In the genomic region with DNA sequence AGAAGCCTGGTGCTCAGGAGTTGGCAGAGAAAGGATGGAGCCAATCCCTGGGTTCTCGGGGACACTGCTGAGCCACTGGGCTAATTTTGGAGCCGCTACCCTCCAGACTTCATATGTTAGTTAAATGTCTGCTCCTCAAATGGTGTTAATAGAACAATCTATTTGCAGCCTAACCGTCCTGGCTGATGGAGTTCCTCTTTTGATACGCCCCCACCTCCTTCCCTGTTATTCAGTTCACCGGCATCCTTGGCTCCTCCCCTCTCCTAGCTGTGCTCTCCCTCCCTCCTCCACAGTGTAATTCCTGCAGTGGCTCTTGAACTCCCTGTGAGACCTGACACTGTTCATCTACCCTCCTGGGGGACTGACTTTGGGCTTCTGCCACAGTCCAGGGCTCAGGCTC, we compare ENCODE assay signal across 28 mouse cellular contexts. TPM values are rescaled to one million over a fixed set of nuclear protein-coding genes. Genes with fewer than 3 reads are reported as not detected.
A peak's percentile ranks its signal among the peaks of the same experiment; 100 is the strongest.
DNase-seq lines count a peak whose midpoint lies in the region; ATAC-seq and TF ChIP-seq lines count a peak whose summit lies in the region.
"Had no signal": no experiment of that assay in that cellular context is flagged by ENCODE, and none has a peak within 500 bp of the region (broad histone marks: within the 10 kb centered on the region; RNA-seq: fewer than 3 reads in every experiment).

No protein-coding gene starts in this region.

- no peak overlapping the region for H3K4me2 ChIP-seq in embryonic facial prominence, embryonic 13.5 days
- H3K4me2 ChIP-seq: embryonic facial prominence, embryonic 12.5 days; forebrain, embryonic 12.5 days; heart, embryonic 11.5 days; hindbrain, embryonic 13.5 days; intestine, embryonic 15.5 days had no signal

- 50% methylated on average over 5 of the region's 5 CpGs for WGBS in embryonic facial prominence, embryonic 13.5 days
- WGBS in embryonic facial prominence, embryonic 10.5 days, result 47% methylated on average over 5 of the region's 5 CpGs
- 41% methylated on average over 5 of the region's 5 CpGs for WGBS in kidney, adult 2 months

- no peak for TF ChIP-seq CTCF in kidney, adult 2 months (conservative IDR thresholded peaks at IDR 0.05; ENCODE audit: insufficient read depth, insufficient read length, low read depth, low read length)

- H3K4me3 ChIP-seq in embryonic facial prominence, embryonic 13.5 days, result no peak overlapping the region
- H3K4me3 ChIP-seq in embryonic facial prominence, embryonic 10.5 days, result no peak overlapping the region
- no peak overlapping the region for H3K4me3 ChIP-seq in kidney, adult 2 months (ENCODE audit: insufficient read depth, low read depth, low read length)
- H3K4me3 ChIP-seq: embryonic facial prominence, embryonic 12.5 days; erythroblast, embryonic 14.5 days; forebrain, embryonic 12.5 days; hindbrain, embryonic 10.5 days; hindbrain, embryonic 13.5 days; intestine, embryonic 15.5 days had no signal

- no peak for ATAC-seq in embryonic facial prominence, embryonic 13.5 days (ENCODE audit: insufficient number of reproducible peaks, insufficient read depth, low FRiP score, low TSS enrichment, low read depth)
- peak; percentile 32 to 37; a peak in 2 of 4 replicates for ATAC-seq in hematopoietic stem cell, adult 5-6 weeks (replicated peaks in 1 of 2; ENCODE audit: insufficient read depth in 1 of 2, low FRiP score in 2 of 2, low TSS enrichment in 1 of 2, low read depth in 1 of 2, poor library complexity in 2 of 2, severe bottlenecking in 2 of 2)
- ATAC-seq: forebrain, embryonic 16.5 days; hindbrain, embryonic 16.5 days; intestine, embryonic 15.5 days; Patski had no signal

- H3K4me1 ChIP-seq in embryonic facial prominence, embryonic 13.5 days, result no peaks in the 10 kb centered on the region
- peaks cover 8% of the 10 kb centered on the region for H3K4me1 ChIP-seq in embryonic facial prominence, embryonic 10.5 days
- no peaks in the 10 kb centered on the region for H3K4me1 ChIP-seq in kidney, adult 2 months (ENCODE audit: control insufficient read depth, insufficient read depth, low read length)
- H3K4me1 ChIP-seq: embryonic facial prominence, embryonic 12.5 days; forebrain, embryonic 12.5 days; hindbrain, embryonic 10.5 days; hindbrain, embryonic 13.5 days; intestine, embryonic 15.5 days had no signal

- no peak for DNase-seq in embryonic facial prominence, embryonic 10.5 days (ENCODE audit: low spot score)
- peak; percentile 34 for DNase-seq in right cerebral cortex, adult 18-20 months
- DNase-seq in right cerebral cortex, postnatal 4 days, result no peak
- DNase-seq in NIH3T3 (ENCODE audit: low read depth), result peak; percentile 29
- no peak for DNase-seq in heart, adult 11 months
- DNase-seq in kidney, adult 2 months, result no peak
- DNase-seq: adrenal gland, postnatal 10 days; adrenal gland, postnatal 36 days; cerebellum, adult 11 months; cerebellum, adult 2 months; cerebellum, adult 9-11 months; cerebellum, postnatal 36 days; gastrocnemius, postnatal 10 days; gastrocnemius, postnatal 36 days; kidney, adult 11 months had no signal

- 0 out of 2 replicates have a peak overlapping the region, but pooled peaks have one; percentile 11 for H3K9ac ChIP-seq in embryonic facial prominence, embryonic 13.5 days
- H3K9ac ChIP-seq: embryonic facial prominence, embryonic 12.5 days; forebrain, embryonic 12.5 days; hindbrain, embryonic 13.5 days; intestine, embryonic 15.5 days had no signal

- TF ChIP-seq POLR2A in kidney, adult 2 months (IDR thresholded peaks at IDR 0.05; ENCODE audit: low read depth, low read length), result no peak

- H3K9me3 ChIP-seq in embryonic facial prominence, embryonic 13.5 days, result no peaks in the 10 kb centered on the region
- no peaks in the 10 kb centered on the region for H3K9me3 ChIP-seq in embryonic facial prominence, embryonic 10.5 days
- H3K9me3 ChIP-seq: embryonic facial prominence, embryonic 12.5 days; forebrain, embryonic 12.5 days; hindbrain, embryonic 10.5 days; hindbrain, embryonic 13.5 days; intestine, embryonic 15.5 days had no signal

- H3K27ac ChIP-seq in embryonic facial prominence, embryonic 13.5 days, result no peak overlapping the region
- no peak overlapping the region for H3K27ac ChIP-seq in embryonic facial prominence, embryonic 10.5 days (replicated peaks)
- no peak overlapping the region for H3K27ac ChIP-seq in kidney, adult 2 months (ENCODE audit: insufficient read depth, low read depth, low read length)
- H3K27ac ChIP-seq: embryonic facial prominence, embryonic 12.5 days; forebrain, embryonic 12.5 days; hindbrain, embryonic 10.5 days; hindbrain, embryonic 13.5 days; intestine, embryonic 15.5 days had no signal

- H3K27me3 ChIP-seq in embryonic facial prominence, embryonic 13.5 days, result no peaks in the 10 kb centered on the region; the same call in 1 of the 2 replicates
- H3K27me3 ChIP-seq in embryonic facial prominence, embryonic 10.5 days (replicated peaks; ENCODE audit: low read depth, poor library complexity, severe bottlenecking), result no peaks in the 10 kb centered on the region
- no peaks in the 10 kb centered on the region for H3K27me3 ChIP-seq in kidney, adult 2 months (replicated peaks; ENCODE audit: control insufficient read depth, insufficient read depth, low read length)
- H3K27me3 ChIP-seq: embryonic facial prominence, embryonic 12.5 days; intestine, embryonic 15.5 days; Patski had no signal

- H3K36me3 ChIP-seq in embryonic facial prominence, embryonic 13.5 days, result no peaks in the 10 kb centered on the region
- no peaks in the 10 kb centered on the region for H3K36me3 ChIP-seq in embryonic facial prominence, embryonic 10.5 days (replicated peaks)
- H3K36me3 ChIP-seq in kidney, adult 2 months (ENCODE audit: control insufficient read depth, insufficient read depth, low read length), result no peaks in the 10 kb centered on the region
- H3K36me3 ChIP-seq: embryonic facial prominence, embryonic 12.5 days; forebrain, embryonic 12.5 days; hindbrain, embryonic 10.5 days; hindbrain, embryonic 13.5 days; intestine, embryonic 15.5 days had no signal

RNA-seq across cellular contexts. Expression of gene Golga7b, which starts 0.7 kb away (rescaled TPM):
- polyA plus RNA-seq in embryonic facial prominence, embryonic 13.5 days (2015; fragmentation: Nextera tagmentation; extraction: Ambion mirVana), result 1.5 and 1.8 TPM in 2 replicates
- polyA plus RNA-seq in embryonic facial prominence, embryonic 10.5 days (2016; fragmentation: Nextera tagmentation; extraction: Ambion mirVana), result 0.58 and 1.2 TPM in 2 replicates
- not detected in 2 replicates for total RNA-seq in hematopoietic stem cell, adult 5-6 weeks (2017)
- 0.14 and 0.20 TPM in 2 replicates for polyA plus RNA-seq in kidney, adult 2 months (2012; rRNA removed)
- total RNA-seq: granulocyte monocyte progenitor cell, adult 5-6 weeks had no signal
- polyA plus RNA-seq: erythroblast, embryonic 14.5 days had no signal

RNA-seq across cellular contexts. Expression of gene Sfrp5, which starts 44.6 kb away (rescaled TPM):
- polyA plus RNA-seq in embryonic facial prominence, embryonic 13.5 days (2015; fragmentation: Nextera tagmentation; extraction: Ambion mirVana), result 1.4 and 1.7 TPM in 2 replicates
- 0.58 and 0.72 TPM in 2 replicates for polyA plus RNA-seq in embryonic facial prominence, embryonic 10.5 days (2016; fragmentation: Nextera tagmentation; extraction: Ambion mirVana)
- total RNA-seq in hematopoietic stem cell, adult 5-6 weeks (2017), result 0.20 TPM in 1 of 2 replicates, not detected in the other
- polyA plus RNA-seq in kidney, adult 2 months (2012; rRNA removed), result 3.6 and 4.8 TPM in 2 replicates
- total RNA-seq: granulocyte monocyte progenitor cell, adult 5-6 weeks had no signal
- polyA plus RNA-seq: erythroblast, embryonic 14.5 days had no signal

Comparison
In these comparisons a context has a peak if more than half of its experiments do, and no peak if none do; other contexts are left out.
1. DNase-seq: peak in right cerebral cortex, adult 18-20 months (single experiment) and NIH3T3 (single experiment); none in embryonic facial prominence, embryonic 10.5 days (single experiment), right cerebral cortex, postnatal 4 days (single experiment), heart, adult 11 months (single experiment) and kidney, adult 2 months (single experiment).